Mouse (Mus musculus) heart, adult 18-20 months (tissue): ENCODE data around the gene Ccdc8. TPM values are rescaled to one million over a fixed set of nuclear protein-coding genes. Genes with fewer than 3 reads are reported as not detected.

Experiments
- DNase-seq, 2 experiments: peaks; one replicate each; pipeline ENCODE4 v3.0.0; 2021 to 2022; ENCODE audit warnings: mixed read lengths in 1 of 2
- total RNA-seq, 2 experiments: library from RNA; stranded (reverse); gene quantifications; 2 replicates each; pipeline ENCODE4 v1.2.3; 2021

The Ccdc8 gene
- total RNA-seq, 2 experiments from 2014 or later, result 3.8 to 4.5 TPM

- no peak for DNase-seq
Measured at GRCm38 (mm10) chr7:17010010-17010347, 17.5 kb downstream of the Ccdc8 start.

DNA sequence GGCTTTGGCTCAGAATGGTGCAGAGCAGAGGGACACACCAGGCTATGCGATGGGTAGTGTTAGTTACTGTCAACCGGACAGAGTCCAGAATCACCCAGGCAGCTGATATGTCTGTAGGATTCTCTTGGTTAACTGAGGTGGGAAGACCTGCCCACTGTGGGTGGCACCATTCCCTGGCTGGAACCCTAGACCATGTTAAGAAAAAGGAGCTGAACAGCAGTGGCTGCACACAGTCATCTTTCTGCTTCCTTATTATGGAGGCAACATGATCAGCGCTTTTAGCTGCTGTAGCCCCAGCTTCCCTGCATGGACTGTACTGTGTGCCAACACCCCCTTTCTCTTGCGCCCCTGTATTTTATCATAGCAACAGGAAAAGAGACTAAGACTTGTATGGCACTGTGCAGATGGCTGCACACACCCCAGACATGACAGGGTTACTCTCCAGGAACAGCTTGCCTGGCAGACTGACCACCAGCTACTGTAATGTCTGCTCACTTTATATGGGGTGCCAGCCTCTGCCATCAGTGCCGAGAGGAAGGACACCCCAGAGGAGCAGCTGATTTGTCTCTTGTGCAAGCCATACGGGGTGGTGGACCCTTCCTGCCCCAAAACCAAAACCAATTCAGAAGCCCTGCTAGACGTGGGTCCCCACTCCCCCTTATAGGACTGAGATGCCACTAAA lies 19.5 kb downstream of the Ccdc8 start:
- no peak for DNase-seq

GRCm38 (mm10) chr7:17015381-17015780 lies 22.9 kb downstream of the Ccdc8 start:
- no peak for DNase-seq

- peak; percentile 90 to 95 for DNase-seq
Measured at GRCm38 (mm10) chr7:17017036-17017435, 24.5 kb downstream of the Ccdc8 start.

GRCm38 (mm10) chr7:17017921-17018320 lies 25.4 kb downstream of the Ccdc8 start:
- DNase-seq, result no peak

- no peak for DNase-seq
Measured at GRCm38 (mm10) chr7:17019426-17020166, 27.1 kb downstream of the Ccdc8 start.

DNA sequence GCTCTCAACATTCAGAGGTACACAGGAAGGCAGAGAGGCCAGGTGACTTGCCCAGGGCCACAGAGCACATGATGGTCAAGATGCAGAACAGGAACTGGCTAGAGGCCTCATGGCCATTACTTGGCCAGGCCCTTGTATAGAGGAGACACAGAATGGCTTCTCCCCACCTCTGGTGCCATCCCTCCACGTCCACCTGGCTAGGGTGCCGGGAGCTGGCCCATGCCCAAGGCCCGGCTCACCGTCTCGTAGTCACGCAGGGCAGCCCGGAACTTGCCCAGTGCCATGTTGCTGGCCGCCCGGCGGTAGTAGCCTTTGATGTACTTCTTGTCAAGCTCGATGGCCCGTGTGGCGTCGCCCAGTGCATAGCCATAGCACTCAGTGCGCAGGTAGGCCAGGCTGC lies 29.7 kb downstream of the Ccdc8 start:
- DNase-seq, result no peak

- DNase-seq, result peak in 1 of 2 experiments; percentile 41
Measured at GRCm38 (mm10) chr7:17023701-17024100, 31.2 kb downstream of the Ccdc8 start.

GRCm38 (mm10) chr7:17024141-17024540 lies 31.6 kb downstream of the Ccdc8 start:
- DNase-seq, result peak; percentile 47 to 57

GRCm38 (mm10) chr7:17024814-17025504 lies 32.5 kb downstream of the Ccdc8 start:
- peak in 1 of 2 experiments; percentile 60 for DNase-seq

DNA sequence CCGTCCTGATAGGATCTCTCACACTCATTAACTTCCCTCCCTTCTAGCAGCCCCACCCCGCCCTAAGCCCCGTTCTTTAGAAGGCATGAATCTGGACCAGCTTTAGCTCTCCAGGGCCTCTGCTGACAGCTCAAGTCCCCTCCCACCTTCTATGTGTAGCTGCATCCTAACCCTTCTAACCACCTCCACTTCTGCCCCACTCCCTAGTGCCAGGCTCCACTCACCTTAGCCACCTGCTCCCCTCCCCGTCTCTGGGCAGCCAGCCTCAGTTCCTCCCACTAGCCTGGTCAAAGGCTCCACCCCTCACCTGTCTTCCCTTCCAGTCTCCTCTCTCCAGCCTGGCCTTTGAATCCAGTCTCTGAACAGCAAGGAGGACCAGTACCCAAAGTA lies 33.0 kb downstream of the Ccdc8 start:
- no peak for DNase-seq

- DNase-seq, result no peak
Measured at GRCm38 (mm10) chr7:17025896-17026622, 33.6 kb downstream of the Ccdc8 start.

GRCm38 (mm10) chr7:17026710-17027587 lies 34.4 kb downstream of the Ccdc8 start:
- DNase-seq, result no peak

DNA sequence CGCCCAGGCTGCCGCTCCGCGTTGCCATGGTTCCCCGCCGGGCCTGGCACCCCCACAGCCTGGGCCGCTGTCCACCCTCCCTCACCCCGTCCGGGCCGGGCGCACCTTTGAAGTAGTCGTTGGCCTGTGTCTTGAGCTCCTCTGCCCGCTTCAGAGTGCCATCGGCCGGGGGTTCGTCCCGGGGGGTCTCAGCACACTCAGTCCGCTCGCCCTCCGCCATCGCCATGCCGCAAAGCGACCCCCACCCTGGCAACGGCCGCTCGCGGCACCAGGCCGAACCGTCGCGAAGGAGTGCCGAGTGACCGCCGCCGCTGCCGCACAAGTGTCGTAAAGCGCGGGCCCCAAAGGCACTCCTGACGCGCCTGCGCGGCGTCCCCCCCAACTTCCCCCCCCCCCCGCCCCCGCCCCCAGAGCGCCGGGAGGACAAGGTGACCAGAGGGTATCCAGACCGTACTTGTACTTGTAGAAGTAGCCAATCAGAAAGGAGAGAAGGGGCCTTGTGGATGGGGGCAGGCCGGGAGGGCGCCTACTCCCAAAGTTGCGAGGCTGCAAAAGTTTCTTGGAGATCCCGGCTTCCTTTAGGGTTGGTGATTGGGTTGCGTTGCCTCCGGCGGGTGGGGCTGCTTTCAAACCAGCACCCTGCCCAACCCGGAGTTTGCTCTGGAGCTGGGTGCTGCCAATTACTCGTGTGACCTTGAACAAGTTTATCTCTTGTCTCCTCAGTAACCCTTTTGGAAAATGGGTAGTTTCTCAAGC lies 35.3 kb downstream of the Ccdc8 start, which contains the start of gene Ppp5c:
Ppp5c (minus strand) TSS at position 337 of the 756 bp plus-strand sequence.
- peak; percentile 89 to 92 for DNase-seq

DNA sequence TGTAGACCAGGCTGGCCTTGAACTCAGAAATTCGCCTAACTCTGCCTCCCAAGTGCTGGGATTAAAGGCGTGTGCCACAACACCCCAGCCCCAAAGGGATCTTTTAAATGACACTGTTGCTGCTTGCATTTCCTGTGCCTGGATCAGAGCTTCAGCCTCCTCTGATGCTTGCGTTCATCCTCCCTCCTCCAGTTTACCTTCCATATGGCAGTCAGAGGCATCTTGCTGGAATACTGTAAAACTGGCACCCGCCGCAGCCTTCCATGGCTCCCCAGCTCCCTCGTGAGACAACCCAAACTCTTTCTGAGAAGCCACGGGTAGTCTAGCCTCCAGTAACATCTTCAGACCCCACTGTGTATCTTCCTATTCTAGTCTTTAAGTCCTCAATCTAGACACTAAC lies 36.4 kb downstream of the Ccdc8 start:
- no peak for DNase-seq

GRCm38 (mm10) chr7:17030239-17030638 lies 37.7 kb downstream of the Ccdc8 start:
- DNase-seq, result no peak

DNA sequence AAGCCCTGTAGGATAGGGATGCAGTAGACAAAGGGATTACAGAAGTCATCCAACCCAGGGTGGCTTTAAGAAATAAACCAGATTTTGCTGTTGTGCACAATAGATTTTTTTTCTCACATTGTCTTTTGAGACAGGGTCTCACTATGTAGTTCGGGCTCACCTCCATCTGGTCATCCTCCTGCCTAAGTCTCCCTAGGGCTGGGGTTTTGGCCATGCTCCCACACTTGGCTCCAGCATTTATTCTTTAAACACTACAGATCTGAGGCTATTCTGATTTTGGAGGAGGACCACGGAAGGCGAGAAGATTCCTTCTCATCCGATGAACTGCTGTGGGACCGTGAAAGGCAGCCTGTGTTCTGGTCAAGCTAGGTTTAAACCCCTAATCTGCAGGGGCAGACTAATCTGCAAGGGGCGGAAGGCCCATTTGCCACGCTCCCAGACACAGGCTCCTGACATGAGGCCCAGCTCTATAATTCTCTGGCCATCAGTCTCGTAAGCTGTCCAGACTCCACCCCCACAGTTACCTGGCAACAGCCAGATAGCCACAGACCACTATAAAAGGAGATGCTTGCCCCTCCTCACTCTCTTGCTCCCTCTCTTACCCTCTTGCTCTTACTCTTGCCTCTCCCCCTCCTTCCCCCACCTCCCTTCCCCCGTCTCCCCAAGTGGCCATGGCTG lies 45.6 kb downstream of the Ccdc8 start:
- no peak for DNase-seq

DNA sequence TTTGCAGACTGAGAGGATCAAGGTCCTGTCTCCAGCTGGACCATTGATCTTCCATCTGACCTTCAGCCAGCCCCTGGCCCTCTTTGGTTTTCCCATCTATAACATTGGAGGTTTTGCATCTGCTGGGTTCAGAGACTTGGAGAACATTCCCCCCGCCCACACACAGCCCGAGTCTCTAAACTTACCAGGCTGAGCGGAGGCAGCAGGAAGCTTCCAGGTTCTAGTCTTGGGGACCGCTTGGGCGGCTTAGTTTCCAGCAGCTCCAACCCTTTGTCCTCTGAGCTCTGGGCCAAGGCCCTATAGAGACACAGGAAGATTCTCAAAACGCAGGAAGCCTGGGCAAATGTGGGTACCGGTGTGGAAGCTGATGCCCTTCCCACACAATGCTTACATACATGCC lies 46.9 kb downstream of the Ccdc8 start:
- no peak for DNase-seq

GRCm38 (mm10) chr7:17045743-17046142 lies 53.2 kb downstream of the Ccdc8 start:
- DNase-seq, result no peak
